Mouse (Mus musculus) spleen, adult 2 months (tissue): ENCODE results near the gene Abo. TPM values are rescaled to one million over a fixed set of nuclear protein-coding genes. Genes with fewer than 3 reads are reported as not detected.

Experiments
- DNase-seq, 2 experiments: peaks; one replicate each; pipeline versions ENCODE4 v3.0.0 to v3.0.0-alpha.2; 2012 to 2021; ENCODE audit warnings: low spot score in 2 of 2, low read depth in 1 of 2
- H3K27ac ChIP-seq: fragments of 200-500 bp; 2 replicates; pipeline ENCODE4 v1.5.1; 2012; ENCODE audit warnings: low read length, inconsistent platforms; ENCODE audit not compliant: insufficient read depth
- H3K27me3 ChIP-seq: fragments of 200-500 bp; 2 replicates; pipeline ENCODE4 v1.6.1; 2012; ENCODE audit warnings: mild to moderate bottlenecking, moderate library complexity, low read length, inconsistent platforms; ENCODE audit not compliant: control insufficient read depth, insufficient read depth
- H3K36me3 ChIP-seq: fragments of 200-500 bp; 2 replicates; pipeline ENCODE4 v1.6.1; 2012; ENCODE audit warnings: mild to moderate bottlenecking, low read length, inconsistent platforms; ENCODE audit not compliant: control insufficient read depth, insufficient read depth
- H3K4me1 ChIP-seq: fragments of 200-500 bp; 2 replicates; pipeline ENCODE4 v1.6.1; 2011; ENCODE audit warnings: inconsistent platforms; ENCODE audit not compliant: control insufficient read depth, insufficient read depth, insufficient read length
- H3K4me3 ChIP-seq: fragments of 200-500 bp; 2 replicates; pipeline ENCODE4 v1.5.1; 2011; ENCODE audit warnings: mild to moderate bottlenecking, inconsistent platforms; ENCODE audit not compliant: insufficient read depth, insufficient read length; ENCODE audit errors: extremely low read depth
- CTCF ChIP-seq: fragments of 200-500 bp; IDR thresholded peaks from 2 replicates; pipeline ENCODE4 v1.5.1; 2011; ENCODE audit warnings: mild to moderate bottlenecking, inconsistent platforms; ENCODE audit not compliant: insufficient read depth, insufficient read length, insufficient replicate concordance; ENCODE audit errors: extremely low read depth
- POLR2A ChIP-seq: fragments of 200-500 bp; IDR thresholded peaks from 2 replicates; pipeline ENCODE4 v1.6.1; 2011; ENCODE audit warnings: low read depth, low read length, inconsistent platforms
- WGBS: fragments of 180-500 bp; shearing (Covaris S2); methylation state at CpG from one replicate; pipeline ENCODE4 v1.1.7; 2018; 5-methylcytosine and 5-hydroxymethylcytosine counted together
- polyA plus RNA-seq: library from polyadenylated mRNA; depleted of rRNA; stranded (reverse); fragments of >200 nt; gene quantifications from 2 replicates; pipeline ENCODE4 v1.2.3, GENCODE M21; 2012; rRNA removed

Abo gene
- polyA plus RNA-seq, 1 experiment, result not detected

DNA sequence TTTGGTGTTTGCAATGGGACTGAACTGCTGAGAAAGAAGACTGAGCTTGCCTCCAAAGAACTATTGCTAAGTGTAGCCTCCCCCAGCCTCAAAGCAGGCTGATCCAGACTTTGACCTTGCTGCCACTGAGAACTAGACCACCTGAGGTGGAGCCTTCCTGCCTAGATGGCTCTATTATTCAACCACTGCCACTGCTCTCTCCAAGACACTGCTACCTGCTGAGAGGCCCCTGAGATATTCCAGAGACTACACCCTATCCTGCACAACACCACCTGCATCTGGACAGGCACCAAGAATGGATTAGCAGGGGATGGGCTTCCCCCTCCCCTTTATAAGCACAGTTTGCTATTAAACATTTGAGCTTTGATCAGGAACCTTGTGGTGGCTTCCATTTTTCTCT lies 13.8 kb upstream of the Abo start:
- Histone ChIP-seq H3K27me3 (no peaks in the 10 kb centered on the region; the same call in 1 of the 2 replicates), H3K27ac (no peak overlapping the region), H3K36me3 (no peaks in the 10 kb centered on the region), H3K4me3 (no peak overlapping the region), H3K4me1 (no peaks in the 10 kb centered on the region)
- no peak for DNase-seq
- TF ChIP-seq CTCF (no peak), POLR2A (no peak)

DNA sequence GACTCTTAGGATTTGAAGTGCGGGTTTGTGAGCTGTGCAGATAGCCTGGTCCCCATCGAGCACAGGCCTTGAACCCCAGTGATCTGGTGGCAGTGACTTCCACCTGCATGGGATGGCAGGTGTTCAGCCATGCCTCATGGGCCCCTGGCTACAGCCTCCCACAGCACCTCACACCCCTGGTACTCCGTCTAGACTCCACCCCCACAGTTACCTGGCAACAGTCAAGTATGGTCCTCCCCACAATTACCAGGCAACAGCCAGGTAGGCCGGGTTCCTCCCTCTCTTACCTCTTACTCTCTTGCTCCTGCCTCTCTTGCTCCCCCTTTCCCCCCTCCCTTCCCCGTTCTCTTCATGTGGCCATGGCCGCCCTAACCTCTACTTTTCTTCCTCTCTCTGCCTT lies 5.9 kb upstream of the Abo start:
- DNase-seq, result no peak
- no peak overlapping the region for H3K4me3 ChIP-seq
- H3K27me3 ChIP-seq, result no peaks in the 10 kb centered on the region
- TF ChIP-seq POLR2A (no peak), CTCF (no peak)
- H3K4me1 ChIP-seq, result no peaks in the 10 kb centered on the region
- no peaks in the 10 kb centered on the region for H3K36me3 ChIP-seq
- 64% methylated on average over 6 of the region's 6 CpGs for WGBS
- H3K27ac ChIP-seq, result no peak overlapping the region

DNA sequence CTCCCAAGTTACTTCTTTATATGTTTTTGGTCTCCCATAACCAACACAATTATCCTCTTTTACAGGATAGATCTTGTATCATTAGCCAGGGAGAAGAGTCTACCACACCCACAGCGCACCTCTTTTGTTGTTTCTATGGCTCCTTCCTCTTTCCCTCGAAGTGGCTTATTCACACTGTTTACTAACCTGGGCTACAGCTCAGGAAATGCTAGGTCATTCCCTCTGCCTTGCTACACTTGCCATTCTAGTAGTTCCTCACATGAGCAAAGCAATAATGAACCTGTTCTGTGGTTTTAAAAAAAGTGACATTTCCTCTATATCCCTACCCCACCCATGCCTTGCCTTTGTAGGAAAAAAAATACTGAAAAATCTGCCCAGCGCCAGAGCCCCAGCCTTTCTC lies 1.9 kb downstream of the Abo start:
- Histone ChIP-seq H3K4me1 (no peaks in the 10 kb centered on the region), H3K27ac (no peak overlapping the region), H3K36me3 (no peaks in the 10 kb centered on the region), H3K27me3 (no peaks in the 10 kb centered on the region), H3K4me3 (no peak overlapping the region)
- 18% methylated on average over 3 of the region's 3 CpGs for WGBS
- no peak for DNase-seq
- TF ChIP-seq CTCF, result no peak

DNA sequence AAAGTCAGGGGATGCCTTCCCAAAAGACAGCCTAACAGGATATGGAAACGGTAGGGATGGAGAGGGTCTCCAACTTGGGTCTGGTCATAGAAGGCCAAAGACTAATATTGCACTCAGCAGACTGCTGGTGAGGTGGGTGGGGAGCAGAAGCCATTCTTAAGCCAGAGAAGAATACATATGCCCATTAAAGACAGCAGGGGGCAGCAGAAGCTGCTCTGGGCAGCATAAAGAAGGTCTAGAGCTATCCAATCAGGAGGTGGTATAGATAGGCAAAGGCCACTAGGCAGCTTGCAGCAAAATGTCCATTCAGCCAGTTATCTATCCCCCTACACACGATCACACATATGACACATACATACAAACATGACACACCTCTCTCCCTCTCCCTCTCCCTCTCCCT lies 17.1 kb downstream of the Abo start:
- DNase-seq, result no peak
- no peak for TF ChIP-seq POLR2A
- peak; percentile 12; the same call in 1 of the 2 replicates for TF ChIP-seq CTCF
- 43% methylated on average over 2 of the region's 2 CpGs for WGBS
- Histone ChIP-seq H3K27me3 (no peaks in the 10 kb centered on the region), H3K27ac (no peak overlapping the region), H3K36me3 (no peaks in the 10 kb centered on the region), H3K4me3 (no peak overlapping the region), H3K4me1 (no peaks in the 10 kb centered on the region)

DNA sequence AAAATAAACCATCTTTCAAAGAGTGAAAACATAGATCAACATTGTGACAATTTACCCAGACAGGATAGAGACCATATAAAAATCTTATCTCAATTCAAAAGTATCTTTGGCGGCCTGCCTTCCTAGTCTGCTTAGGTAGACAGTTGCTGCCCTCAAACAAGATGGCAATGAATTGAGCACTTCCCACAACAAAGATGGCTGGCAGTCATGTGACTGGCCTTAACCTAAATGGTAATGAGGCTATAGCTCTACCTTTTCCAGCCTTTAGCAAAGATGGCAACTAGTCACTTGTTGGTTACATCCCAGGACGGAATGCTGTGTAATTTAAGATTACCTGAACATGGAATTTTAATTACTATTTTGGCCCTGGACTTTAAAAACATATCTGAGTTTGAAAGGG lies 32.3 kb downstream of the Abo start:
- Histone ChIP-seq H3K4me1 (no peaks in the 10 kb centered on the region), H3K27ac (no peak overlapping the region), H3K27me3 (no peaks in the 10 kb centered on the region), H3K36me3 (no peaks in the 10 kb centered on the region), H3K4me3 (no peak overlapping the region)
- WGBS, result 88% methylated on average over 2 of the region's 2 CpGs
- TF ChIP-seq CTCF, result no peak
- TF ChIP-seq POLR2A, result no peak
- no peak for DNase-seq

DNA sequence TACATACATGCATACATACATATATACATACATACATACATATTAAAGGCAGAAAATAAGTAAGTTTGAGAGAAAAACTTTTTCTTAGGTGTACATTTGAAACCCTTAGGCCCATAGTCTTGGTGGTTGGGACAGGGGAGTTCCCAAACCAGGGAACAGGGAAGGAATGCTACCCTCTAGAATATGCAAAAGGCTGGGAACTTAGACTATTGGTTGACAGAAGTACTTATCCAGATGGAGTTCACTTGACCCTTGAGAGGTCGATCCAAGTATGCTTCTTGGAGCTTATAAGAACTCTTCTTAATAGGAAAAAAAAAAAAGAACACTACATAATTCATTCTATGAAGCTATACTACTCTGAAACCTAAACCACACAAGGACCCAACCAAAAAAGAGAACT lies 36.7 kb downstream of the Abo start:
- no peaks in the 10 kb centered on the region for H3K4me1 ChIP-seq
- no peak overlapping the region for H3K4me3 ChIP-seq
- WGBS, result 88% methylated on average over 1 of the region's 1 CpGs
- DNase-seq, result no peak
- no peak overlapping the region for H3K27ac ChIP-seq
- no peak for TF ChIP-seq CTCF
- TF ChIP-seq POLR2A, result no peak
- H3K27me3 ChIP-seq, result no peaks in the 10 kb centered on the region
- no peaks in the 10 kb centered on the region for H3K36me3 ChIP-seq

DNA sequence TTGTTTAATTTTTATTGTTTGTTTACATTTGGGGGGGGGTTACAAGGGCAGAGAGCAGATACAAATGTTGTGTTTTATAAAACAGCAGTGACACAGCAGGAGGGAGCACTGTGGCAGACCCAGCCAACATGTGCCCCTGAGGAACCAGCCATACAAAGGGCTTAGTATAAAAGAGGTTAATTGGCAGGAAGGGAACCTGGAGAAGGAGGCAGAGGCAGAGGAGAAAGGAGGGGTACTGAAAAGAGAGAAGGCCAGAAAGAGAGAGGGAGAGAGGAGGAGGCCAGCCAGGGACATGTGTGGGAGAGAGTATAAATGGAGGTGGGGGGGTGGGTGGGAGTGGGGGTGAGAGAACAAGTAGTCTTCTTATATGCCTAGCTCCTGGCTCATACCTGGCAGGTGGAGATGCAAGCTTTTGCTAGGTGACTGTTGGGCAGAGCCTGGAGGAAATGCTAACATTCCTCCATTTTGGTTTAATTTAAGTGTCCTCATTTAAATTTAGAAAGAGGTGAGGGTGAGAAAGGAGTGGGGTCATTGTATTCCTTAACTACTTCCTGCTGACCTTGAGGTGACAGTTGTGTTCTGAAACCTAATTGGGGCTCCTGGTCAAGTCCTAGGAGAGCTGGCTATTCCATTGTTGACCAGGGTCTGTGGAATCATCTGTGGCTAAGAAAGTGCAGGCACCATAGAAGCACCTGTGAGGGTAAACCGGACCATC lies 37.4 kb downstream of the Abo start:
- 87% methylated on average over 1 of the region's 1 CpGs for WGBS
- H3K27ac ChIP-seq, result no peak overlapping the region
- H3K4me3 ChIP-seq, result no peak overlapping the region
- no peak for DNase-seq
- H3K36me3 ChIP-seq, result no peaks in the 10 kb centered on the region
- TF ChIP-seq CTCF, result no peak
- TF ChIP-seq POLR2A, result no peak
- no peaks in the 10 kb centered on the region for H3K4me1 ChIP-seq
- no peaks in the 10 kb centered on the region for H3K27me3 ChIP-seq

Other genes with a start within 250 kb of the Abo start
- gene Fam69b, start 236.5 kb downstream of the Abo start, polyA plus RNA-seq, result 3.0 and 3.6 TPM in 2 replicates
- 0.90 and 1.3 TPM in 2 replicates for gene Lcn4, start 193.7 kb downstream of the Abo start, polyA plus RNA-seq
- gene Surf6, start 37.9 kb upstream of the Abo start, polyA plus RNA-seq, result 11.4 and 11.7 TPM in 2 replicates
- gene Med22, start 45.7 kb upstream of the Abo start, polyA plus RNA-seq, result 17.7 and 18.6 TPM in 2 replicates
- 496 and 521 TPM in 2 replicates for gene Rpl7a, start 45.8 kb upstream of the Abo start, polyA plus RNA-seq
- gene Surf2, start 51.4 kb upstream of the Abo start, polyA plus RNA-seq, result 19.1 and 19.6 TPM in 2 replicates
- 35.5 and 43.5 TPM in 2 replicates for gene Surf1, start 51.6 kb upstream of the Abo start, polyA plus RNA-seq
- gene Surf4, start 68.9 kb upstream of the Abo start, polyA plus RNA-seq, result 141 and 203 TPM in 2 replicates
- 0.21 and 0.22 TPM in 2 replicates for gene Stkld1, start 69.1 kb upstream of the Abo start, polyA plus RNA-seq
- gene Rexo4, start 99.4 kb upstream of the Abo start, polyA plus RNA-seq, result 19.3 and 22.8 TPM in 2 replicates
- gene Adamts13, start 108.4 kb upstream of the Abo start, polyA plus RNA-seq, result 1.9 and 2.4 TPM in 2 replicates
- gene Cacfd1, start 144.9 kb upstream of the Abo start, polyA plus RNA-seq, result 29.9 and 31.2 TPM in 2 replicates
- gene Slc2a6, start 163.0 kb upstream of the Abo start, polyA plus RNA-seq, result 18.9 and 27.5 TPM in 2 replicates
- 0.47 and 0.67 TPM in 2 replicates for gene Mymk, start 207.2 kb upstream of the Abo start, polyA plus RNA-seq
- gene Adamtsl2, start 214.4 kb upstream of the Abo start, polyA plus RNA-seq, result 33.6 and 45.1 TPM in 2 replicates